Mouse (Mus musculus): Measurements from ENCODE around the gene Patl2. TPM values are rescaled to one million over a fixed set of nuclear protein-coding genes. Genes with fewer than 3 reads are reported as not detected.

Gene Patl2
- total and polyA plus RNA-seq, 3 experiments: 0.09 to 13.7 (median 1.9) TPM

- Histone ChIP-seq H3K27me3 (ENCODE audit: insufficient read depth, low read length) (no peaks in the 10 kb centered on the region), H3K4me3 (ENCODE audit: low read depth, low read length) (no peak overlapping the region), H3K36me3 (replicated peaks) (no peaks in the 10 kb centered on the region), H3K9me3 (replicated peaks) (no peaks in the 10 kb centered on the region), H3K4me1 (ENCODE audit: insufficient read depth, low read depth, low read length) (peaks cover 6% of the 10 kb centered on the region; the same call in 1 of the 2 replicates)
- DNase-seq (ENCODE audit: low spot score) (no peak), ATAC-seq (ENCODE audit: extremely low read depth, insufficient number of reproducible peaks, low FRiP score, poor library complexity, severe bottlenecking) (no peak)
- no peak for TF ChIP-seq GATA1 (IDR thresholded peaks at IDR 0.05; ENCODE audit: borderline replicate concordance, low read length)
- TF ChIP-seq POLR2AphosphoS5 (IDR thresholded peaks at IDR 0.05; ENCODE audit: insufficient replicate concordance, low read depth, low read length): no peak
- no peak for TF ChIP-seq CTCF (IDR thresholded peaks at IDR 0.05; ENCODE audit: low read depth, low read length)
- no peak for TF ChIP-seq GATA2 (IDR thresholded peaks at IDR 0.05; ENCODE audit: borderline replicate concordance, low read depth, low read length)
- no peak for TF ChIP-seq TAL1 (conservative IDR thresholded peaks at IDR 0.05; ENCODE audit: low read depth, low read length)
Observed at GRCm38 (mm10) chr2:122210534-122211228, 24.7 kb upstream of the Patl2 start.

GRCm38 (mm10) chr2:122206440-122207107, 20.6 kb upstream of the Patl2 start:
- TF ChIP-seq POLR2AphosphoS5 (IDR thresholded peaks at IDR 0.05; ENCODE audit: insufficient replicate concordance, low read depth, low read length) (no peak), GATA2 (IDR thresholded peaks at IDR 0.05; ENCODE audit: borderline replicate concordance, low read depth, low read length) (no peak), GATA1 (IDR thresholded peaks at IDR 0.05; ENCODE audit: borderline replicate concordance, low read length) (no peak), TAL1 (conservative IDR thresholded peaks at IDR 0.05; ENCODE audit: low read depth, low read length) (no peak), CTCF (IDR thresholded peaks at IDR 0.05; ENCODE audit: low read depth, low read length) (no peak)
- no peak for ATAC-seq (ENCODE audit: extremely low read depth, insufficient number of reproducible peaks, low FRiP score, poor library complexity, severe bottlenecking)

GRCm38 (mm10) chr2:122201501-122201900, 15.5 kb upstream of the Patl2 start:
- Histone ChIP-seq H3K27me3 (ENCODE audit: insufficient read depth, low read length) (no peaks in the 10 kb centered on the region), H3K4me1 (ENCODE audit: insufficient read depth, low read depth, low read length) (peaks cover 11% of the 10 kb centered on the region), H3K36me3 (replicated peaks) (no peaks in the 10 kb centered on the region), H3K4me3 (ENCODE audit: low read depth, low read length) (no peak overlapping the region), H3K9me3 (replicated peaks) (no peaks in the 10 kb centered on the region)
- ATAC-seq (ENCODE audit: extremely low read depth, insufficient number of reproducible peaks, low FRiP score, poor library complexity, severe bottlenecking) (no peak), DNase-seq (ENCODE audit: low spot score) (no peak)
- no peak for TF ChIP-seq TAL1 (conservative IDR thresholded peaks at IDR 0.05; ENCODE audit: low read depth, low read length)
- TF ChIP-seq CTCF (IDR thresholded peaks at IDR 0.05; ENCODE audit: low read depth, low read length): no peak
- TF ChIP-seq GATA1 (IDR thresholded peaks at IDR 0.05; ENCODE audit: borderline replicate concordance, low read length): no peak
- TF ChIP-seq POLR2AphosphoS5 (IDR thresholded peaks at IDR 0.05; ENCODE audit: insufficient replicate concordance, low read depth, low read length): no peak
- TF ChIP-seq GATA2 (IDR thresholded peaks at IDR 0.05; ENCODE audit: borderline replicate concordance, low read depth, low read length): no peak

More at GRCm38 (mm10) chr2:122206440-122207107, 20.6 kb upstream of the Patl2 start:
- Histone ChIP-seq H3K4me1 (ENCODE audit: insufficient read depth, low read depth, low read length) (peaks cover 6% of the 10 kb centered on the region; the same call in 1 of the 2 replicates), H3K36me3 (replicated peaks) (no peaks in the 10 kb centered on the region), H3K4me3 (ENCODE audit: low read depth, low read length) (no peak overlapping the region), H3K9me3 (replicated peaks) (no peaks in the 10 kb centered on the region), H3K27me3 (ENCODE audit: insufficient read depth, low read length) (no peaks in the 10 kb centered on the region)
- no peak for DNase-seq (ENCODE audit: low spot score)

GRCm38 (mm10) chr2:122194509-122194929, 8.5 kb upstream of the Patl2 start:
- no peaks in the 10 kb centered on the region for H3K9me3 ChIP-seq (replicated peaks)
- no peak for ATAC-seq (ENCODE audit: extremely low read depth, insufficient number of reproducible peaks, low FRiP score, poor library complexity, severe bottlenecking)
- no peak overlapping the region for H3K4me3 ChIP-seq (ENCODE audit: low read depth, low read length)
- DNase-seq (ENCODE audit: low spot score): no peak
- no peaks in the 10 kb centered on the region for H3K36me3 ChIP-seq (replicated peaks)
- H3K27me3 ChIP-seq (ENCODE audit: insufficient read depth, low read length): no peaks in the 10 kb centered on the region
- TF ChIP-seq CTCF (IDR thresholded peaks at IDR 0.05; ENCODE audit: low read depth, low read length) (no peak), GATA2 (IDR thresholded peaks at IDR 0.05; ENCODE audit: borderline replicate concordance, low read depth, low read length) (no peak), GATA1 (IDR thresholded peaks at IDR 0.05; ENCODE audit: borderline replicate concordance, low read length) (no peak), TAL1 (conservative IDR thresholded peaks at IDR 0.05; ENCODE audit: low read depth, low read length) (no peak), POLR2AphosphoS5 (IDR thresholded peaks at IDR 0.05; ENCODE audit: insufficient replicate concordance, low read depth, low read length) (no peak)
- H3K4me1 ChIP-seq (ENCODE audit: insufficient read depth, low read depth, low read length): peaks cover 25% of the 10 kb centered on the region

- Histone ChIP-seq H3K4me1 (ENCODE audit: insufficient read depth, low read depth, low read length) (peaks cover 15% of the 10 kb centered on the region), H3K4me3 (ENCODE audit: low read depth, low read length) (no peak overlapping the region), H3K36me3 (replicated peaks) (no peaks in the 10 kb centered on the region), H3K9me3 (replicated peaks) (no peaks in the 10 kb centered on the region), H3K27me3 (ENCODE audit: insufficient read depth, low read length) (no peaks in the 10 kb centered on the region)
- DNase-seq (ENCODE audit: low spot score): no peak
- peak; percentile 72 for ATAC-seq (ENCODE audit: extremely low read depth, insufficient number of reproducible peaks, low FRiP score, poor library complexity, severe bottlenecking)
- no peak for TF ChIP-seq GATA2 (IDR thresholded peaks at IDR 0.05; ENCODE audit: borderline replicate concordance, low read depth, low read length)
- TF ChIP-seq CTCF (IDR thresholded peaks at IDR 0.05; ENCODE audit: low read depth, low read length): no peak
- TF ChIP-seq TAL1 (conservative IDR thresholded peaks at IDR 0.05; ENCODE audit: low read depth, low read length): 0 out of 2 replicates have a peak, but pooled peaks have one; percentile 7
- TF ChIP-seq GATA1 (IDR thresholded peaks at IDR 0.05; ENCODE audit: borderline replicate concordance, low read length): no peak
- no peak for TF ChIP-seq POLR2AphosphoS5 (IDR thresholded peaks at IDR 0.05; ENCODE audit: insufficient replicate concordance, low read depth, low read length)
Observed at GRCm38 (mm10) chr2:122191849-122192248, 5.9 kb upstream of the Patl2 start.

- Histone ChIP-seq H3K4me3 (ENCODE audit: low read depth, low read length) (no peak overlapping the region), H3K36me3 (replicated peaks) (no peaks in the 10 kb centered on the region), H3K4me1 (ENCODE audit: insufficient read depth, low read depth, low read length) (peaks cover 4% of the 10 kb centered on the region), H3K27me3 (ENCODE audit: insufficient read depth, low read length) (peaks cover 2% of the 10 kb centered on the region; the same call in 1 of the 2 replicates), H3K9me3 (replicated peaks) (no peaks in the 10 kb centered on the region)
- ATAC-seq (ENCODE audit: extremely low read depth, insufficient number of reproducible peaks, low FRiP score, poor library complexity, severe bottlenecking): no peak
- DNase-seq (ENCODE audit: low spot score): no peak
- TF ChIP-seq TAL1 (conservative IDR thresholded peaks at IDR 0.05; ENCODE audit: low read depth, low read length) (no peak), GATA1 (IDR thresholded peaks at IDR 0.05; ENCODE audit: borderline replicate concordance, low read length) (no peak), CTCF (IDR thresholded peaks at IDR 0.05; ENCODE audit: low read depth, low read length) (no peak), POLR2AphosphoS5 (IDR thresholded peaks at IDR 0.05; ENCODE audit: insufficient replicate concordance, low read depth, low read length) (no peak), GATA2 (IDR thresholded peaks at IDR 0.05; ENCODE audit: borderline replicate concordance, low read depth, low read length) (no peak)
Observed at GRCm38 (mm10) chr2:122186751-122187150, 762 bp upstream of the Patl2 start.

Data from G1E (cell line).